Mouse (Mus musculus) spleen, adult 12 weeks (tissue): Measurements from ENCODE around the gene Lrrc2.

Source experiments
- DNase-seq: peaks from one replicate; pipeline ENCODE4 v3.0.0; 2022; ENCODE audit warnings: low spot score

Lrrc2 gene

GRCm38 (mm10) chr9:110951397-110951796 is at the start of gene Lrrc2:
TSS of gene Lrrc2 (plus strand) at chr9:110951545.
- DNase-seq = no peak

DNA sequence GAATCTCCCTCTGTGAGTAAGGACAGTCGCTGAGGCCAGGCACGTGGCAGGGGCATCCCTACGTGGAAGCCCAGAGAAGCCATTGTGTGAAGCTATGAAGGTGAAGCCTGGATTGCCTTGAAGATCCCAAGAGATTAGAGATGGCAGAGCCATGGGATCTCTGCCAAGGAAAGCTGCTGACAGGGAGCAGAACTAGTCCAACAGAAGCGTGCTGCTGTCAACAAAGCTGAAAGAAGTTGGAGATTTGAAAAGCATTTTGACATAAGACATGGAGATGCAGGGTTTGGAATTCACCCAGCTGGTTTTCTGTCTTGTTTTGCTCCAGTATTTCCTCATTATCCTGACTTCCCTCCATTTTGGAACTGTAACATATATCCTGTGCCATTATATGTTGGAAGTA is 49.1 kb upstream of the Lrrc2 start:
- DNase-seq = no peak

DNA sequence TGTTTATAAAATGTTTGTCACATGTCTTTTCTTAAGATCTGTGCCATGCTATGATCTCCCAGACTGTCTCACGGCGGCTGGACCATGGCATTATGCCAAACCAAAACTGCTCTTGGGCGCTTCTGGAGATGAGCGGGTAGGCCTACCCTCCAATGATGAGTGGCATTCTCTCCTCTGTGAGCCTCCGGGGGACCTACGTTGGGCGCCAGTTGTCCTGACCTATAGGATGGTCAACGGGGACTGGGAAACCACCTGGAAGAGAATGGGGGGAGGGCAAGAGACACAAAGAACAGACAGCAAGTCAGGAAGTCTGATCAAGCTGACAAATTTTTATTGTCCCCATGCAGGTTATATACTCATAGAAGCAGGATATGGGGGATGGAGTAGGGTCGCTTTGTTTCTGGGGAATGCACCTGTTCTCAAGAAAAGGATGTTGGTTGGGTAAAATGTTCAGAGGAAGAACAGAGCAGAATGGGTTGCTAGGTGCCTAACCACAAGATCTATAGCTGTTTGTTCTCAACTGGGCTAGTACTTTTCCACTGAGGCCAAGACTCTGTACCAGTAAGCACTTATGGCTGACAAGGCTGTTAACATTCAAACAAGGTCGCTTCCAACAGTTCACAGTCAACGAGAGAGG is 44.0 kb upstream of the Lrrc2 start:
- DNase-seq = no peak

GRCm38 (mm10) chr9:110907838-110908630 is 43.3 kb upstream of the Lrrc2 start:
- no peak for DNase-seq

- DNase-seq = no peak
Observed at GRCm38 (mm10) chr9:110908631-110909016, 42.7 kb upstream of the Lrrc2 start.

- no peak for DNase-seq
Observed at GRCm38 (mm10) chr9:110909371-110909967, 41.9 kb upstream of the Lrrc2 start.

- DNase-seq = no peak
Observed at GRCm38 (mm10) chr9:110914631-110915236, 36.6 kb upstream of the Lrrc2 start.

- no peak for DNase-seq
Observed at GRCm38 (mm10) chr9:110915466-110915865, 35.9 kb upstream of the Lrrc2 start.

- DNase-seq = no peak
Observed at GRCm38 (mm10) chr9:110916786-110917185, 34.6 kb upstream of the Lrrc2 start, which contains the start of gene Fam240a. TSS of gene Fam240a (minus strand) at chr9:110916861.

- no peak for DNase-seq
Observed at GRCm38 (mm10) chr9:110920665-110921419, 30.5 kb upstream of the Lrrc2 start.

DNA sequence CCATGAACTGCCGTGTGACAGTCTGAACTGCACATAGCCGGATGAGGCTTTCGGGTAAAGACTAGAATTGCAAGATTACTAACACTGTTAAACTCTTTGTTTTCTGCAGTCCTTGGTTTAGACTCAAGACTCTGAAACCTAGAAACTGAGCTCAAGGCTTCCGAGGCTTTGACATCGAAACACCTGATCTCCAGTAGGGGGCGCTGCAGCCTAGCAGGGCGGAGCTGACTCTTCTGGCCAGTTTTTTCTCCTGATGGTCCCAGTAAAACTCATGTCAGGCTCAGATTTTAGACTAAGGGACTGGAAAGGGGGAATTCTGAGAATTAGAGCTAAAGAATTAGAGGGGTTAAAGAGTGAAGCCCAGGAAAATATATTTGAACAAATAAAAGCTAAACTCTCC is 28.6 kb upstream of the Lrrc2 start:
- DNase-seq = peak; percentile 20

DNA sequence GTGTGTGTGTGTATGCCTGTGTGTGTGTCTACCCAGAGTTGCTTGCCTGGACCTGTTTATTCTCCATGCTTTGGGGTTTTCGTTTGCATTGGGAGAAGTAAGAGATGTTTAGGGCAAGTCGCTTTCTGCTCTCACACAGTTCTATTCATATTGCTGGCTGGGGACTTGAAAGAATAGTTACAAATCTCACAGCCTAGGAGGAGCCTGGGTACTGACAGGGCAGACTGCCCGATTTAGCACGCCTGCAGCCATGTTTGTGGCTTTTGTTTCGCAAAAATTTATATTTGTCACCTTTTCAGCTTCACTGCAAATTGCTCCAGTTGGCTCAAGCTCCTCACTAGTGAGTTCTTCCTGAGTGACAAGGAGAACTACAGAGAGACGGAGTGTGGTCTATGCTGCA is 19.8 kb upstream of the Lrrc2 start:
- no peak for DNase-seq

- no peak for DNase-seq
Observed at GRCm38 (mm10) chr9:110933850-110934437, 17.4 kb upstream of the Lrrc2 start.

GRCm38 (mm10) chr9:110935941-110936340 is 15.4 kb upstream of the Lrrc2 start:
- DNase-seq = no peak

GRCm38 (mm10) chr9:110937506-110938490 is 13.5 kb upstream of the Lrrc2 start:
- no peak for DNase-seq

DNA sequence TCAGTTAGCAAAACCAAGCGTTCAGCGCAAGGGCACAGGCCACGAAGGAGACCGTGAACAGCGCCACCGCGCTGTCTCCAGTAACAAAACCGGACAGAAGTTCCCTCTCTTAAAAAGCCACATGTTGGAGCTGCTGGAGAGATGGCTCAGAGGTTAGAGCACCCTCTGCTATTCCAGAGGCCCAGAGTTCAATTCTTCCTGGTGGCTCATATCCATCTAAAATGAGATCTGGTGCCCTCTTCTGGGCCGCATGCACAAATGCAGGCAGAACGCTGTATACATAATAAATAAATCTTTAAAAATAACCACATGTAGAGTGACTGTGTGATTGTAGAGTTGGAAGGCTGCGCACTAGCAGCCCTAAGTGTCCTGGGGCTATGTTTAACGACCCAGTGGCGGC is 7.1 kb upstream of the Lrrc2 start:
- DNase-seq = no peak

GRCm38 (mm10) chr9:110945343-110945742 is 6.0 kb upstream of the Lrrc2 start:
- DNase-seq = no peak

GRCm38 (mm10) chr9:110945926-110946325 is 5.4 kb upstream of the Lrrc2 start, which contains the start of gene Tdgf1:
TSS of gene Tdgf1 (minus strand) at chr9:110946158.
- DNase-seq = no peak

- DNase-seq = no peak
Observed at GRCm38 (mm10) chr9:110946548-110947044, 4.7 kb upstream of the Lrrc2 start.

DNA sequence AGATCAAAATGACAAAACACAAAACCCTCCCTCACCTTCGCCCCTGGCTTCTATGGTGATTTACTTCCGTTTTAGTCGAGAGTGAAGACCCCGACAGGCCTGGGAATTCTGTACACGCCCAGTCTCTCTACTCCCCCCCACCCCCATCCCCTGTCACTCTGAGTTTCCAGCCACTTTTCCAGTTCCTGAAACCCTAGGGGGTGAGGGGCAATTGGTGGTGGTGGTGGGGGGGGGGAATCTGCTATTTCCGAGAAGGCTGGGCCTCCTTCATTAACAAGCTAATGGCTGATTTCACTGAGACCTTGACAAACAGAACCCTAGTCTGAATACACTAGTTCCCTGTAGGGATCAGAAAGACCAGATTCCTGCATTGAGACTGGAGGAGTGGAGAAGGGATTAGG is 4.1 kb upstream of the Lrrc2 start:
- no peak for DNase-seq
